Mouse (Mus musculus) cortical plate, adult 2 months (tissue): ENCODE data around the gene Olfr1055.

ENCODE experiments used
- CTCF ChIP-seq: fragments of 200-500 bp; IDR thresholded peaks from 2 replicates; pipeline ENCODE4 v1.5.1; 2011; ENCODE audit warnings: mild to moderate bottlenecking, control low read depth, low read length; ENCODE audit not compliant: insufficient read depth; ENCODE audit errors: extremely low read depth
- POLR2A ChIP-seq: fragments of 200-500 bp; IDR thresholded peaks from 2 replicates; pipeline ENCODE4 v1.6.1; 2011; ENCODE audit warnings: mild to moderate bottlenecking, low read length, control low read depth; ENCODE audit not compliant: insufficient read depth; ENCODE audit errors: extremely low read depth

DNA sequence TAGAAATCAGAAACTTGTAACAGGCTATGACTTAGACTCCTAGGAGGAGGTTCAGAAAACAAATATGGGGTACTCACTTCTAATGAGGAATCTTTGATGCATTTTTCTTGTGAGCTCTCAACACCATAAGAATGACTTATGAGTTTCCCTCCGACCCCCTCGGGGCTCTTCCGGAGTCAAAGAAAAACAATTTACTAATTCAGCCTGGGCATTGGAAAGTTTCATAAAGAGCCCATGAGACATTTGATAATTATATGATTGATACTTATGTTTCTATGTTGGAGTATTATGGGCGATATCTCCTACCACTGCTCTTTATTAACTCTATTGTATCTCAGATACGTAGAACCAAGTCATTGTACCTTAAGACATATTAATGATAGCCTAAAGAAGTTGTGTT lies at the start of gene Olfr1055:
- TF ChIP-seq POLR2A (no peak), CTCF (no peak)
